Mouse (Mus musculus) 3134 (cell line): ENCODE measurements around the gene Syt13.
A peak's percentile ranks its signal among the peaks of the same experiment; 100 is the strongest.

ENCODE experiments used
- DNase-seq: peaks from one replicate; pipeline ENCODE4 v3.0.0-alpha.2; 2011; ENCODE audit warnings: low spot score; ENCODE audit not compliant: insufficient read length; ENCODE audit errors: extremely low read depth

Syt13 gene

GRCm38 (mm10) chr2:92920709-92921108, 5.8 kb downstream of the Syt13 start:
- no peak for DNase-seq

DNA sequence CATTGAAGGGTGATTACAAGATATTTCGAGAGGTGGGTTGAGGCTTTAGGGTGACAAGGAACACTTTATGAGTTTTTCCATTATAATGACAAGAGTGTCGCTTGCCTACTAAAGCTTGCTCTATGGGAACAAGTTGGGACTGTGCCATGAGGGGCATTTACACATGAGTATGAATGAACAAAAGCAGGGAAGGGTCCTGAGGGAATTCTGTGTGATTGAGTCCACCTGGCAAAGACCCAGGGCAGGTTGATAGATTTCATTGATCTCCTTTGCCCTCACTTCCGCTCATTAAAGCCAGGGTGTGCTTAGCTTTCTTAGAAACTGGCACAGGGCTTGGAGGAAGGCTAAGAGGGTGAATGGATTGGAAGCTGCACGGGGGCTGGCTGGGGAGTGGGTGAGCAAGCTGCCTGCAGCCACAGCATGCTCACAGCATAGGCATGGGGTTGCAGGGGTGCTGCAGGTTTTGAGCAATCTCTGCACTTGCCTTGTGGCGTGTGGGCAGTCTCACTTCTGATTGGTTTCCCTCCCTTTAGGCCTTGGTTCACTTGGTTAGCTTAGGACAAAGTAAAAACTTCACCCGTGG, 9.9 kb downstream of the Syt13 start:
- no peak for DNase-seq

- no peak for DNase-seq
These were observed 14.8 kb downstream of the Syt13 start for GRCm38 (mm10) chr2:92929696-92930095.

DNA sequence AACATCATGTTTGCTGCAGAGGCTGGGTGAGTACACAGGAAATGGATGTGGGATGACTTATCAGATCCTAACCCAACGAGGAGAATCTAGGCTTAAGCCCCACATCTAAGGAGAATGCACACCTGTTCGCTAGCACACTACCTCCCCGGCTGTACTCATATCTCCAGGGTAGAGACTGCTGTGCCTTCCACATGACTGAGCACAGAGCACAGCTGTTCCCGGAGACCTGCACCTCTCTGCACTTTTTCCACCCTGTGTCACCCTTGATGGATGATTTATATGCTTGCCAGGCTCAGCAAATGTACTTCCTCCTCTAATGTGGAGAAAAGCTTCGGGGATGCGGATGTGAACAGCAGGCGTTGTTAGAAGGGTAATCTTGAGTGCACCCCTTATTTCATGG, 16.2 kb downstream of the Syt13 start:
- DNase-seq, result no peak

GRCm38 (mm10) chr2:92933379-92933778, 18.5 kb downstream of the Syt13 start:
- DNase-seq, result no peak

GRCm38 (mm10) chr2:92934312-92934982, 19.5 kb downstream of the Syt13 start:
- DNase-seq, result no peak

DNA sequence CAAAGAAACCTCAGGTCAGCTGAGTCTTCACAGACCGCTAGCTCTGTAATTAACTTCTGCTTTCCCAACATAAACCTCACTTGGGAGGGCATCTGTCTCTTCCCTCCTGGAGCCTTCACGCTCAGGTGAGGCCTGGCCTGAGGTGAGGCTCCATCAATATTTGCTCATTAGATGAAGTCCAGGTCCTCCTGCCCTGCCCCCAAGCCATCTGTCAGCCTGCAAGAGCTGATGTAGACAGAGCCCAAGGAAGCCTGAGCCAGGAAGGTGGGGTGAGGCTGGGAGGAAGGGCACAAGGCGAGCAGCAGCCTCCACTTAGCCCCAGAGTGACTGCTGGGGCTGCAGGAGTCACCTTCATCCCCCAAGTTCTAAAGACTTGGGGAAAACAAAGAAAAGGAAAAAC, 20.6 kb downstream of the Syt13 start:
- DNase-seq, result no peak

GRCm38 (mm10) chr2:92938063-92938462, 23.2 kb downstream of the Syt13 start:
- DNase-seq, result no peak

- DNase-seq, result peak; percentile 30
These were observed 23.9 kb downstream of the Syt13 start for GRCm38 (mm10) chr2:92938827-92939226.

DNA sequence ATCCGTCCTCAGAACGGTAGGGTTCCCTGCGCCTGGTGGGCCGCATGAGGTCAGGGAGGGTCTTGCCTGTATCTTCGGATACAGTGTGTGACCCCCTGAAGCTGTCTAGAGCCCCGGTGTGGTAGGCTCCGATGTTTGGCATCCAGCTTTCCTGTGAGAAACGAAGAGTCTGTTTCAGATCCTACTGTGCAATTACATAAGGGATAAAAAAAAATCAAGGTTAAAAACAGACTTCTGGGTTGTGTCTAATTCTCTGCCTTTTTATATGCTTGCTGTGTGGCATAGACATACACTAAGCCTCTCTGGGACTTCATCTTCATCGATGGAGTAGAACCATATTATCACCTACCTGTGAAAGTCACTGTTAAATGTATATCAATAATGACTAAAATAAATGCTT, 26.1 kb downstream of the Syt13 start:
- no peak for DNase-seq

- no peak for DNase-seq
These were observed 26.6 kb downstream of the Syt13 start for GRCm38 (mm10) chr2:92941463-92941862.

DNA sequence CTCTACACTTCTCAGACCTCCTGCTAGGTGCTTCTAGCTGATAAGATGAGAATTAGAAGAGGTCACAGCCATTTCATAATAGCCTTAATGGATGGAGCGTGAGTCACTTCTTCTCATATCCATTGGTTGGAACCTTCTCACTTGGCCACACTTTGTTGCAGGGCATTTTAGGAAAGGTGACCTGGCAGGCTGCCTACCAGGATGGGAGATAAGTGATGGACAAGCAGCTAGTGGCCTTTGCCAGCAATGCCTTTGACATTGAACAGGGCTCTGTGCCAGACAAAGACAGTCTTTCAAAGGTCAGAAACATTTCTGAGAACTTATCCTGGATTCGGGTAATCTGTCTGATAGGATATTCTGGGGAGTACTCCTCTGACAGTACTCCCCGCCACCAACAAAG, 28.5 kb downstream of the Syt13 start:
- no peak for DNase-seq

- no peak for DNase-seq
These were observed 29.5 kb downstream of the Syt13 start for GRCm38 (mm10) chr2:92944356-92944755.

DNA sequence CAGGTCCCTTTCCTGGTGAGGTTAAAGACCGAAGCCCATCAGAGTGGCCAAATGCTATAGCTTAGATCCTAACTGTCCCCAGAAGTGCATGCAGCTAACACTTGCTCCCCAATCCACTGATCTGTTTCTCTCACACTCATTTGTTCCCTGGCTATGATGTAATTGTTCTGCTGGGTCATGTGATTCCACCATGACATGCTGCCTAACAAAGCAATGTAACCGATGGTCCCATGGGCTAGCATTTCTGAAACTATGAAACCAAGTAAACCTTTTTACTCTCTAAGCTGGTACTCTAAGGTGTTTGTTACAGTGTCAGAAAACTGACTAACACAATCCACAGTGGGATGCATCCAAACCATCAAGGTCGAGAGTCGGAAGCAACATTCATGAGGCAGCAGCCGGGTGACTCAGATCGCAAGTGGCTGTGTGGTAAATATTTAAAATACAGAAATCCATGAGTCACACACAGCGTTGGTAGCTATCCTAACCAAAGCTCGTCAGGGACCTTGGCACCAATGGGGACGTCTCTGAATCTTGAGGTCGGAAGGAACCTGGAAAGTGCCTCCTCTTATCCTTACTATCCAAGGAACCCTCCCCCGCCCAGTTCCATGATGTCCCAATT, 30.3 kb downstream of the Syt13 start:
- DNase-seq, result peak; percentile 71

- peak; percentile 16 for DNase-seq
These were observed 31.1 kb downstream of the Syt13 start for GRCm38 (mm10) chr2:92945824-92946598.

DNA sequence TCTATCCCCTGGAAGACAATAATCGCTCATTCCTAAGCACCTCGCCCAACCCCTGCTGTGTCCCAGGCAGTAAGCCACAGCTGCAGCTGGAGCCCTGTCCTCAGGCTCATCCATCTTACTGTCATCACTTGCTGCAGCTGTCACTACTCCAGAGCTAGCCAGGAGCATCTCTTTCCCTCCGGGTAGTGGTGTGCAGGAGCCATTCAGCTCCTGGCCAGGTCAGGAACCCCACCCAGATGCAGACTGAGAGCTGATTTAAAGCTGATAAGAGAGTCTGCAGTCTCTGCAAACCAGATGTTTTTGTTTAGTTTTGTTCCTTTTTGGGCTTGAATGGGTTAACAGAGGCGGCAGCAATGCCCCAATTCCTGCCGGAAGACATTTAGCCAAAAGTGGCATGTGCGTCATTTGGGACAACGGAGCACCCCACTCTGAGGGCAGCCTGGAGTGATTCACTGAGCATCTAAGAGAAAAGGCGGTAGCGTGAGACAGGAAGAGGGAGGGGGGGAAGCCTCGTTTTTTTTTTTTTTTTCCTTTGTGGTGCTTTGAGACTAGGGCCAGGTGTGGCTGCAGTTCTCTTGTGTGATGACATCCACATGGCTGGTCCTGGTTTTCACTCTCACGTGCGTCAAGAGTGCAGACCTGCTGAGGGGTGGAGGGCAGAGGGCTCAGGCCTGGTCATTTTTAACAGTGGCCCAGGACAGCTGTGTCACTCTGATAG, 33.2 kb downstream of the Syt13 start:
- DNase-seq, result peak; percentile 64

DNA sequence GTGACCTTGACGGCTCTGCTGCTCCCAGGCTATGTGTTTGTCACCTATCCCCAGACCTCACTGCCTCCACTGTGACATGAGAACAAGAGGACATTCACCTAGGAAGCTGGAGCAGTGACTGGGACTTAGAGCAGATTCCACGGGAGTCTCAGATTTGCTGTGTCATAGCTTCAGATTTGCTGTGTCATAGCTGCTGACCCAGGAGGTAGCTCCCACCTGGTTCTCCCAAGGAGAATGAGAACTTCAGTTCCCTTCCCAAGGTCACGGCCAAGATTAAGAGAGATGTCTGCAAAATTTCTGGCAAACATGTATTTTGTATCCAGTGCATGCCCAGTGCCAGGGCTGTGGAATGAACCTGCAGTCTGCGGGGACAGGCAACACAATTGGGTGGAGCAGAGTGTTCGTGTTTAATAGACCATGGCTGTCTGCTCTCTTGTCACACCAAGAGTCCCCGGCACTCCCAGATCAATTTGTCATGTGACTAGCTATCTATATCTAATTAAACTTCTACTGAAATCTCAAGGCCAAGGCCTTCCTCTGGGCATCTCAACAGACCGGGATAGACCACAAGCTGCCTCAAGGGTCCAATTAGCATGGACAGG, 33.9 kb downstream of the Syt13 start:
- DNase-seq, result no peak

- no peak for DNase-seq
These were observed 34.6 kb downstream of the Syt13 start for GRCm38 (mm10) chr2:92949518-92949917.

- no peak for DNase-seq
These were observed 38.6 kb downstream of the Syt13 start for GRCm38 (mm10) chr2:92953450-92953849.

- no peak for DNase-seq
These were observed 39.7 kb downstream of the Syt13 start for GRCm38 (mm10) chr2:92954404-92955114.
